Mouse (Mus musculus) lung, embryonic 15.5 days (tissue): ENCODE measurements around the gene Col19a1. TPM values are rescaled to one million over a fixed set of nuclear protein-coding genes. Genes with fewer than 3 reads are reported as not detected.

Experiments
- ATAC-seq: fragments of 200-750 bp; cut with Nextera tagmentation; 2 replicates; pipeline ENCODE4 v1.8.0; 2017; ENCODE audit warnings: moderate number of reproducible peaks, borderline replicate concordance; ENCODE audit not compliant: low FRiP score, low TSS enrichment; ENCODE audit errors: extremely low read depth
- H3K27ac ChIP-seq: fragments of 300-500 bp; sonication (generic); 2 replicates; pipeline ENCODE4 v1.5.1; 2015; ENCODE audit warnings: moderate library complexity, mild to moderate bottlenecking, inconsistent platforms
- H3K27me3 ChIP-seq: fragments of 300-500 bp; sonication (generic); 2 replicates; pipeline ENCODE4 v1.6.1; 2015; ENCODE audit warnings: inconsistent platforms
- H3K36me3 ChIP-seq: fragments of 300-500 bp; sonication (generic); 2 replicates; pipeline ENCODE4 v1.6.1; 2015; ENCODE audit warnings: inconsistent platforms
- H3K4me1 ChIP-seq: fragments of 300-500 bp; sonication (generic); 2 replicates; pipeline ENCODE4 v1.6.1; 2015; ENCODE audit warnings: inconsistent platforms
- H3K4me2 ChIP-seq: fragments of 300-500 bp; sonication (generic); 2 replicates; pipeline ENCODE4 v1.6.1; 2015; ENCODE audit warnings: inconsistent platforms, mild to moderate bottlenecking, moderate library complexity
- H3K4me3 ChIP-seq: fragments of 300-500 bp; sonication (generic); 2 replicates; pipeline ENCODE4 v1.5.1; 2015; ENCODE audit warnings: mild to moderate bottlenecking, inconsistent platforms
- H3K9ac ChIP-seq: fragments of 300-500 bp; sonication (generic); 2 replicates; pipeline ENCODE4 v1.6.1; 2015; ENCODE audit warnings: inconsistent platforms
- H3K9me3 ChIP-seq: fragments of 300-500 bp; sonication (generic); 2 replicates; pipeline ENCODE4 v1.6.1; 2016; ENCODE audit warnings: inconsistent platforms
- WGBS: fragments of 180-500 bp; shearing (Covaris S2); methylation state at CpG from one replicate; pipeline ENCODE4 v1.1.7; 2015; 5-methylcytosine and 5-hydroxymethylcytosine counted together
- polyA plus RNA-seq: library from polyadenylated mRNA; unstranded; fragments of >200 nt; fragmentation: Nextera tagmentation; extraction: Ambion mirVana; gene quantifications from 2 replicates; pipeline ENCODE4 v1.2.1, GENCODE M21; 2015

Gene Col19a1
- polyA plus RNA-seq, 1 experiment from 2014 or later: 0.12 TPM

DNA sequence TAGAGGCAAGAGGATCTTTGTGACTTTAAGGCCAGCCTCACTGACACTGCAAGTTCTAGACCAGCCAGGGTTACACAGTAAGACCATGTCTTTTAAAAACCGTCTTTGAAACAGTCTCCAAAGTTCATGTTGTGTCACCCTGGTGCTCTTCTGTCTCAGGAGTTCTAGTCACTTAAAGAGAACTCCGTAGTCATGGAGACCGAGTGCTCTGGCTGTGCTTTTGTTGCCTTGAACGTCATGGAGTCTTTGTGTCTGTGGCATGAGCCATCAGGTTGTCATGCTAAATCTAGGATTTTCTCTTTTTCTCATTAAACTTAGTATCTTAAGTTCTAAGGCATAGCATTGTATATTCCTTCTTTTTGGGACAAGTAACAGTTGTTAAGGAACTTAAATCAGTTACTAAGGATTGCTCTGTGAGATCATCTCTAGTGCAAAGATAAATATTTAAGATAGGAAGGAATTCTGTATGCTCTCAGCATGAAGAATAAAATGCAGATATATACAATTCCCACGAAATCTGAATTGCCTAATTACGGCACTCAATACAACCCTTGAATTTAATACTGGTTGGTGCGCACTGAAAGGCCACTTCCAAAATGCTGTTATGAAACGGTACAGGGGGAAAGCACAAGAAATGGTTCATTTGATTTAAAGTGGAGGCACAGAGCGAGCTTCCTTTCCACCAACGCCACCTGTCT lies 134.6 kb downstream of the Col19a1 start:
- no peaks in the 10 kb centered on the region for H3K36me3 ChIP-seq
- 44% methylated on average over 10 of the region's 10 CpGs for WGBS
- no peak overlapping the region for H3K4me2 ChIP-seq
- H3K27ac ChIP-seq: no peak overlapping the region; the same call in 1 of the 2 replicates
- no peak overlapping the region for H3K9ac ChIP-seq
- ATAC-seq: peak; percentile 33; the same call in 1 of the 2 replicates
- H3K9me3 ChIP-seq: no peaks in the 10 kb centered on the region
- no peak overlapping the region for H3K4me3 ChIP-seq
- H3K27me3 ChIP-seq: no peaks in the 10 kb centered on the region
- 0 out of 2 replicates have a peak, but pooled peaks cover 5% of the 10 kb centered on the region for H3K4me1 ChIP-seq

DNA sequence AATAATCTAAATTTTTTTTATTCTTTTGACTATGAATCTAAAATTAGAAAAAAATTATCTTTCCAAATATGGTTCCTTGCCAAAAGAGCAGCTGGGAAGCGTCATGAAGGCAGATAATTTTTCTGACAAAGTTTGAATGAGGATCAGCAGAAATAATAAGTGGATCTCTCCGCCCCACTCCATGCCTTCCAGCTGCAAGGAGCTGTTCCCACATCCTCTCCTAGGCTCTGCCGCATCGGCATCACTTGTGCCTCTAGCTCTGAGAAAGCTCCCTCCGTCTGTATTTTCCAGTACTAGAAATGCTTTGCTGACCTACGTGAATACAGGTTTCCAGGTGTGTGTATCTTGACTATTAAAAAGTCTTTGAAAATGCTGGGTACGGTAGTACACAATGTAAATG lies 135.1 kb downstream of the Col19a1 start:
- Histone ChIP-seq H3K9me3 (no peaks in the 10 kb centered on the region), H3K4me3 (no peak overlapping the region), H3K36me3 (no peaks in the 10 kb centered on the region), H3K27ac (no peak overlapping the region; the same call in 1 of the 2 replicates), H3K4me1 (0 out of 2 replicates have a peak, but pooled peaks cover 5% of the 10 kb centered on the region), H3K27me3 (no peaks in the 10 kb centered on the region), H3K4me2 (no peak overlapping the region), H3K9ac (no peak overlapping the region)
- peak; percentile 89; the same call in 1 of the 2 replicates for ATAC-seq
- WGBS: 29% methylated on average over 7 of the region's 7 CpGs

DNA sequence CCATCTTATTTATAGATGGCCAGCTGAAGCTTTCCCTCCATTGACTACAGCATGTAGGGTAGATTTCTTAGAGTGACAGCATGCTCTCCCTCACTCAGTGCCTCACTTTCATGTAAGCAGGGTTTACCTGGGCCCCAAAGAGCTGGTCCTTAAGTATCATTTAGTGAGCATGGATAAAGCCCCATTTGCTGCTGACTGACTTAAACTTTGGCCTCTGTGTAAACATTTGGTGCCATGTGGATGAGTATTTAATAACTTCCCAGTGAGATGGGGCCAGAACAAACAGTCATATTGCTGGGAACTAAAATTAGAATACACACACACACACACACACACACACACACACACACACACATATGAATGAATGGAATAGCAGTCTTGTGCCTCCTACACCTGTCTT lies 149.8 kb downstream of the Col19a1 start:
- Histone ChIP-seq H3K4me2 (no peak overlapping the region), H3K27me3 (no peaks in the 10 kb centered on the region), H3K27ac (no peak overlapping the region), H3K9ac (no peak overlapping the region), H3K36me3 (no peaks in the 10 kb centered on the region), H3K9me3 (no peaks in the 10 kb centered on the region), H3K4me1 (no peaks in the 10 kb centered on the region), H3K4me3 (no peak overlapping the region)
- no peak for ATAC-seq

DNA sequence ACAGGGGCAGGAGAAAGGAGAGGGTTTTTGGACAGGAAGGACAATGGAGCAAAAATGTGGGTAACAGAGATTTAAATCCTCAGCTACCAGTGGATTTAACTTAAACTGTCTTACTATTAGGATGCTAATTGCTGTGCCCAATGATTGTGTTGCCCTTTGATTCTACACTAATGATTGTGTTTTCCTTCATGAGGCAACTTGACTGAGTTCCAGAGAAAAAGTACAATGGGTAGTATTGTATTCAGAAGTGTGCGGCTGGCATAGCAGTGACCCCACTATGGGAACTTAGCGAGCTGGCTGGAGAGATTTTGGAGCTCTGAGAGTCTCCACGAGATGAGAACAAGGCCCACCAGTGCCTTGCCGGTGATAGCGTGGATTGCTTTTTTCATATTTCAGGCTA lies 159.0 kb downstream of the Col19a1 start:
- ATAC-seq: no peak

DNA sequence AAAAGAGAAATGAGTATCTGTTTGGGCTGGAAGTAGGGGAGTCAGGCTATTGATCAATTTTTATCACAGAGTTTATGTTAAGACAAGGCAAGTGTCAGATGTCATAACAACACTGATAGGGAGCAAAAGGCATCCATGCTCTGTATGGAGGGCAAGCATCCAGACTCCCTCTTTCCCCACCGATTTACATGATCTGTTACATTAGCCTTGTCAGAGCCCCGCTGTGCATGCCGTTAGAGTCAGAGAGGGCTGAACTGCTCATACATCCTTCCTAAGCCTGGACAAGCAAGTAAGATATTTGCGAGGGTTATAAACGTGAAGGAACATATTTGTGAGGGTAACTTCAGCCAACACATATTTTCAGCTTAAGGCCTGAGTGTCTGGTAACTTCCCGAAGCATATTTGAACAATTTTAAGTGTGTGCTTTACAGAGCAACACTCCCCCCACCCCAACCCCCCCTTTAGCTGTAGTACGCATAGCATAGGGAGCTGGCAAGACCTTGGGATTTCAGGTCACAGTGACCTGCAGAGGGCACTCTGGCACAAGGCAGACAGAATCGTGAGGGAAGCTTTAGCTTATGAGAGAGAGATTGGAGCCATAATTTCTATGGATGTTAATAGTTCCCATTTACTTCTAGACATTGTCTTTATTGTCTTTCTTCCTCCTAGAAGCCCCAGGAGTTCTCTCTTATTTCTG lies 209.0 kb downstream of the Col19a1 start:
- WGBS: 6% methylated on average over 8 of the region's 8 CpGs
- ATAC-seq: peak; percentile 86
- no peaks in the 10 kb centered on the region for H3K9me3 ChIP-seq
- H3K4me2 ChIP-seq: no peak overlapping the region
- no peaks in the 10 kb centered on the region for H3K27me3 ChIP-seq
- no peak overlapping the region for H3K4me3 ChIP-seq
- H3K4me1 ChIP-seq: 0 out of 2 replicates have a peak, but pooled peaks cover 6% of the 10 kb centered on the region
- no peaks in the 10 kb centered on the region for H3K36me3 ChIP-seq
- no peak overlapping the region for H3K27ac ChIP-seq
- H3K9ac ChIP-seq: no peak overlapping the region

More for the DNA sequence above, 159.0 kb downstream of the Col19a1 start:
- H3K4me1 ChIP-seq: no peaks in the 10 kb centered on the region
- no peaks in the 10 kb centered on the region for H3K36me3 ChIP-seq
- H3K4me2 ChIP-seq: no peak overlapping the region
- H3K9me3 ChIP-seq: no peaks in the 10 kb centered on the region
- 84% methylated on average over 5 of the region's 5 CpGs for WGBS
- H3K27me3 ChIP-seq: no peaks in the 10 kb centered on the region
- H3K27ac ChIP-seq: no peak overlapping the region
- no peak overlapping the region for H3K9ac ChIP-seq
- no peak overlapping the region for H3K4me3 ChIP-seq

DNA sequence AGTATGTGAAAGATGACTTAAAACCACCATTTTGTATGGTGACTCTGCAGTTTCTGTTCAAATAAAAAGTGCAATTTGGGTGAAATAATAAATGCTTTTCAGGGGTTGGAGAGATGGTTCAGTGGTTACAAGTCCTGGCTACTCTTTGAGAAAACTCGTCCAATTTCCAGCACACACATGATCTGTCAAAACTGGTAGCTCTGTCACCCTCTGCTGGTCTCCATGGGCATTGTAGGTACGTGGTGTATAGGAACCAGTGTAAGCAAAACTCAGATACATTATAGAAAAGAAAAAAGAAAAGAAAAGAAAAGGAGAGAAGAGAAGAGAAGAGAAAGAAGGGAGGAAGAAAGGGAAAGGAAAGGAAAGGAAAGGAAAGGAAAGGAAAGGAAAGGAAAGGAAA lies 212.4 kb downstream of the Col19a1 start:
- WGBS: 36% methylated on average over 2 of the region's 2 CpGs
- H3K36me3 ChIP-seq: no peaks in the 10 kb centered on the region
- H3K4me3 ChIP-seq: no peak overlapping the region
- no peak for ATAC-seq
- no peak overlapping the region for H3K27ac ChIP-seq
- no peaks in the 10 kb centered on the region for H3K27me3 ChIP-seq
- H3K9me3 ChIP-seq: no peaks in the 10 kb centered on the region
- no peak overlapping the region for H3K9ac ChIP-seq
- no peak overlapping the region for H3K4me2 ChIP-seq
- H3K4me1 ChIP-seq: 0 out of 2 replicates have a peak, but pooled peaks cover 6% of the 10 kb centered on the region

DNA sequence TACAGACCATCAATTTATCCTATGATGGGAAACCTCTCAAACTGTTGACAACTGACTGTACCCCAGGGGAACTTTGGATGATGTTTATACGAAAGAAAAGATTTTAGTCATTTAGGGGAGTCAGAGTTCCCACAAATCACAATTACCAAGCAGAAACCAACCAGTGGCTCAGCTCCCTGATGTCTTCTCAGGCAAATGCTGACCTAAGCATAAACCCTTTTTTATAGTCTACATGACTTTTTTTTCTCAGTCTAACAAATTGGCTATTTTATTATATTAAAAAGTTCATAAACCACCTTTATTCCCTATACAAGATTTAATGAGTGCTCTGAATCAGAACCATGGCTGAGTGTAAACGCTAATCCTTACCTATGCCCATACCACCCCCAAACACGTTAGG lies 213.6 kb downstream of the Col19a1 start:
- ATAC-seq: no peak
- whole genome bisulfite sequencing: 72% methylated on average over 3 of the region's 3 CpGs
- H3K4me1 ChIP-seq: 0 out of 2 replicates have a peak, but pooled peaks cover 2% of the 10 kb centered on the region
- no peaks in the 10 kb centered on the region for H3K27me3 ChIP-seq
- H3K27ac ChIP-seq: no peak overlapping the region
- no peak overlapping the region for H3K4me2 ChIP-seq
- no peaks in the 10 kb centered on the region for H3K36me3 ChIP-seq
- H3K4me3 ChIP-seq: no peak overlapping the region
- no peak overlapping the region for H3K9ac ChIP-seq
- no peaks in the 10 kb centered on the region for H3K9me3 ChIP-seq

DNA sequence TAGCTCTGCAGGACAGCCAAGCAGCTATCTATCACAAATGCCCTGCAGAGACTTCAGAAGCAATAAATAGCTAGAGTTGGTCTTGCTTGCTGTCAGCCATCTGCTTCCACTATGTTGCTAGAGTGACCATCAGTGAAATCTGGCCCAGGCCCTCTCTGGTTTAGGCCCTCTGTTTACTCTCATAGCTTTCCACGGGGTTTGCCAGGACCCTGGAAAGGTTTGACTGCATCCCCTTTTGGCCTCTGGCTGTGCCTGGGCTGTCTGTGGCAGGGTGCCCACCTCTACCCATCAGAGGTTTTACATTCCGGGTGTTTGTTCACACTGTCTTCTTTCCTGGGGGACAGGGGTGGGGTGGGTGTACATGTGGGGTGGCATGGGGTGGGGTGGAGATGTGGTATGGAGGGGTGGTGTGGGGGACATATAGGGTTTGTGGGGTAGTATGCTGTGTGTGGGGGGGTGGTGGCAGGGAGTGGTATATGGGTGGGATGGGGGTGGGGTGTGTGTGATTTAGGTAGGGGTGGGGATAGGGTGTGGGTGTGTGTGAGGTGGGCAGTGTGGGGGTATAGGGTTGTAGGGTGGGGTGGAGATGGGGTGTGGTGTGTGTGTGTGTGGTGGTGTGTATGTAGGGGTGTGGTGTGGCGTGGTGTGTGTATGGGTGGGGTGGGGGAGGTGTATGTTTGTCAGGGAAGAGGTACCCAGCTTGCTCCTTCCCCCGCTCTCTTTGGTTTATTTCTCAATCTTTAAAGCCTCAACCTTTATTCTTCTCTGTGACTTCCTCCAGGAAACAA lies 214.6 kb downstream of the Col19a1 start:
- 68% methylated on average over 4 of the region's 4 CpGs for WGBS
- no peak overlapping the region for H3K4me2 ChIP-seq
- ATAC-seq: no peak; the same call in 1 of the 2 replicates
- H3K27me3 ChIP-seq: no peaks in the 10 kb centered on the region
- no peaks in the 10 kb centered on the region for H3K9me3 ChIP-seq
- no peaks in the 10 kb centered on the region for H3K36me3 ChIP-seq
- peaks cover 4% of the 10 kb centered on the region; the same call in 1 of the 2 replicates for H3K4me1 ChIP-seq
- H3K4me3 ChIP-seq: no peak overlapping the region
- H3K27ac ChIP-seq: no peak overlapping the region
- no peak overlapping the region for H3K9ac ChIP-seq

DNA sequence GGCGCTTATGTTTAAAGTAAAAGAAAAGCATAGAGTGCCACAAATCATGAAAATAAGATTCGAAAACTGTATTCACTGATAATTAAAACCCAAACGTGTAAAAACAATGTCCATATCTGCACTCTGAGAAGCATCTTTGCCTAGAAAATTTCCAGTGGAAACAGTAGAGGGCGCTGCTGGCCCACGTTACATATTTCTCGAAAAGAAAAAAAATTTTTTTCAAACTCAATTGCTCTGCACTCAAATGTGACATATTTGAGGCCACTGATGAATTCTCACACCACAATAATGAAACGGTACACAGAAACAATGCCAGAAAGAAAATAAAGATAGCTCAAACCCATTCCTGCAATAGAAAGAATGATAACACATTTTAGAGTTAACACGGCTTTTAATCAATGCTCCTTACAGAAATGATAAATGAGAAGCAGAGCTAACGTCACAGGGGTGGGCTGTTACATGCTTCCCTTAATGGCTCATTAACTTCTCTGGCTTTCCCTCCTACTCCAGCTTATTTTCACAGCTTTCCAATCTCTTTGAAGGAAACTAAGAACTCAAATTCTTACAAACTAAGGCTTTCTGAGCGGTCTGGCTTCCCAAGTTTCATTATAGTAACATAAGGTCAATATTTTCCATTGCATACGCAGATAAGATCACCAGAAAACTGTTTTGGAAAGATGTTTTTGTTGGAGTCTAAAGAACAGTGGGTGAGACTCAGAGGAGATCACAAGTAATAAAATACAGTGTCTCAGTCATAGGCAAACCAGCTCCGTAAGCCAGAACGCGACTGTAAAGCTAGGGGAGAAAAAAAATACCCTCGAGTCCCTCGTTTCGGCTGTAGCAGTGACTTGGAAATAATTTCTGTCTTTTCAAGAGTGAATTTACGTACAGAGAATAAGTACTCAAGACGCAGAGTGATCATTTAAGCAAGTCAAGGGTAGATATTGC lies 219.4 kb downstream of the Col19a1 start:
- no peak for ATAC-seq
- H3K27ac ChIP-seq: no peak overlapping the region
- H3K27me3 ChIP-seq: no peaks in the 10 kb centered on the region
- no peak overlapping the region for H3K9ac ChIP-seq
- peak overlapping the region; percentile 24; the same call in 1 of the 2 replicates for H3K4me2 ChIP-seq
- 40% methylated on average over 19 of the region's 19 CpGs for WGBS
- no peak overlapping the region for H3K4me3 ChIP-seq
- no peaks in the 10 kb centered on the region for H3K36me3 ChIP-seq
- no peaks in the 10 kb centered on the region for H3K9me3 ChIP-seq
- peaks cover 4% of the 10 kb centered on the region; the same call in 1 of the 2 replicates for H3K4me1 ChIP-seq

DNA sequence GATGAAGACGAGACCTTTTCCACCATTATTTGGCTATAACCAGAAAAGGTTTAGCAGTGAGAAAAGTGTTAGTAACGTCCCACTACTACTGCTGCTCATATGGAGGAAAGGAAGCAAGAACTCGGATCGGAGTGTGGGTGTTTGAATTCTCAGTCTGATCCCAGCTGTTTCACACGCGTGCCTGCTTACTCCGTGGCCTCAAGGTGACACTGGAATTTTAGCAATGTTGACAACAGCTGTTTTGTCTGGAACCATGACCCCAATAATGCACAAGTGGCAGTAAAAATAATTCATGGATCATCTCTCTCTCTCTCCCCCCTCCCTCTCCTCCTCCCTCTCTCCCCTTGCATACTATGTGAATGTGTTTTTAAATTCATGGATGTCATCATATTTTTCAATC lies 222.5 kb downstream of the Col19a1 start:
- Histone ChIP-seq H3K4me1 (peaks cover 4% of the 10 kb centered on the region; the same call in 1 of the 2 replicates), H3K36me3 (no peaks in the 10 kb centered on the region), H3K9me3 (no peaks in the 10 kb centered on the region), H3K27me3 (no peaks in the 10 kb centered on the region), H3K4me2 (no peak overlapping the region), H3K27ac (no peak overlapping the region), H3K4me3 (no peak overlapping the region), H3K9ac (no peak overlapping the region)
- 61% methylated on average over 7 of the region's 7 CpGs for WGBS
- no peak for ATAC-seq
